Mouse (Mus musculus): ENCODE measurements around the gene Slc6a20b. TPM values are rescaled to one million over a fixed set of nuclear protein-coding genes. Genes with fewer than 3 reads are reported as not detected.

The Slc6a20b gene
- 0.11 and 0.20 TPM in 2 replicates for polyA plus RNA-seq (2015; fragmentation: Nextera tagmentation; extraction: Ambion mirVana)

GRCm38 (mm10) chr9:123632281-123632680 lies at the start of gene Slc6a20b:
Gene Slc6a20b, minus strand, starts transcription at chr9:123632565.

GRCm38 (mm10) chr9:123678327-123679105 lies 46.2 kb upstream of the Slc6a20b start, which contains the start of the genes Ccr9 and Slc6a20a:
Gene Ccr9, plus strand, starts transcription at chr9:123678439.
Gene Slc6a20a, minus strand, starts transcription at chr9:123678885.

Other genes starting within 250 kb of the Slc6a20b start
- 21.2 and 24.5 TPM in 2 replicates for gene Limd1, start 153.9 kb downstream of the Slc6a20b start, polyA plus RNA-seq (2015; fragmentation: Nextera tagmentation; extraction: Ambion mirVana)
- 34.5 and 43.8 TPM in 2 replicates for gene Sacm1l, start 102.8 kb downstream of the Slc6a20b start, polyA plus RNA-seq (2015; fragmentation: Nextera tagmentation; extraction: Ambion mirVana)
- gene Ccr9, start 45.9 kb upstream of the Slc6a20b start, polyA plus RNA-seq (2015; fragmentation: Nextera tagmentation; extraction: Ambion mirVana), result 0.07 and 0.19 TPM in 2 replicates
- 0.24 and 0.29 TPM in 2 replicates for gene Slc6a20a, start 46.3 kb upstream of the Slc6a20b start, polyA plus RNA-seq (2015; fragmentation: Nextera tagmentation; extraction: Ambion mirVana)
- 27.5 and 36.4 TPM in 2 replicates for gene Lztfl1, start 85.1 kb upstream of the Slc6a20b start, polyA plus RNA-seq (2015; fragmentation: Nextera tagmentation; extraction: Ambion mirVana)
- 0.12 and 0.16 TPM in 2 replicates for gene Cxcr6, start 173.9 kb upstream of the Slc6a20b start, polyA plus RNA-seq (2015; fragmentation: Nextera tagmentation; extraction: Ambion mirVana)
- 10.4 and 11.1 TPM in 2 replicates for gene Fyco1, start 219.3 kb upstream of the Slc6a20b start, polyA plus RNA-seq (2015; fragmentation: Nextera tagmentation; extraction: Ambion mirVana)
- not detected in 2 replicates for gene Xcr1, start 229.5 kb upstream of the Slc6a20b start, polyA plus RNA-seq (2015; fragmentation: Nextera tagmentation; extraction: Ambion mirVana)